Mouse (Mus musculus) thymus, adult 2 months (tissue): ENCODE measurements around the gene Gm40460.

Experiments used
- CTCF ChIP-seq: fragments of 200-500 bp; IDR thresholded peaks from 2 replicates; pipeline ENCODE4 v1.5.1; 2012; ENCODE audit warnings: mild to moderate bottlenecking, control low read depth, low read length, moderate library complexity, borderline replicate concordance; ENCODE audit not compliant: control insufficient read depth, poor library complexity, insufficient read depth; ENCODE audit errors: extremely low read depth
- POLR2A ChIP-seq: fragments of 200-500 bp; IDR thresholded peaks from 2 replicates; pipeline ENCODE4 v1.6.1; 2012; ENCODE audit warnings: mild to moderate bottlenecking, low read length, control low read depth, moderate library complexity; ENCODE audit not compliant: control insufficient read depth, poor library complexity, insufficient read depth; ENCODE audit errors: extremely low read depth

DNA sequence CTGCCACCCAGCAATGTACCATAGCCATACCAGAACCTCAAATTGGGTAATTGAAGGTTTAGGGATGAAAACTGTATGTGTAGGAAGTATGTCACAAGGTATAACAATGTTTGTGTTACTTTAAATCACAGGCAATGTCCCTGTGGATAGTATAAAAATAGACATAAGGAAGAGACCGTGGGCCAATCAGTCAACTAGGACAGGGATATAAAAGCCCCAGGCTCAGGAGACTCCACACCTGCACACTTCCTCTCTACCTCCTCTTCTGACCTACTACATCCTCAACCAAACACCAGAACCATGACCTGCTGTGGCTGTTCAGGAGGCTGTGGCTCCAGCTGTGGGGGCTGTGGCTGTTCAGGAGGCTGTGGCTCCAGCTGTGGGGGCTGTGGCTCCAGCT is 29.3 kb downstream of the Gm40460 start, which contains the start of gene Gm7579:
- TF ChIP-seq CTCF (no peak), POLR2A (no peak)
